Mouse (Mus musculus): ENCODE measurements around the gene Srp68. TPM values are rescaled to one million over a fixed set of nuclear protein-coding genes. Genes with fewer than 3 reads are reported as not detected.
A peak's percentile ranks its signal among the peaks of the same experiment; 100 is the strongest.

Srp68 gene
- polyA plus RNA-seq, 1 experiment from 2014 or later = 101 TPM

- DNase-seq (ENCODE audit: low spot score) = no peak
- Histone ChIP-seq H3K36me3 (peaks cover 97% of the 10 kb centered on the region), H3K27me3 (ENCODE audit: insufficient read depth, poor library complexity, severe bottlenecking) (no peaks in the 10 kb centered on the region), H3K9me3 (no peaks in the 10 kb centered on the region), H3K4me3 (no peak overlapping the region), H3K4me1 (0 out of 2 replicates have a peak, but pooled peaks cover 3% of the 10 kb centered on the region), H3K27ac (no peak overlapping the region)
- WGBS = 89% methylated on average over 22 of the region's 22 CpGs
Measured at GRCm38 (mm10) chr11:116255090-116255981, 18.7 kb downstream of the Srp68 start.

DNA sequence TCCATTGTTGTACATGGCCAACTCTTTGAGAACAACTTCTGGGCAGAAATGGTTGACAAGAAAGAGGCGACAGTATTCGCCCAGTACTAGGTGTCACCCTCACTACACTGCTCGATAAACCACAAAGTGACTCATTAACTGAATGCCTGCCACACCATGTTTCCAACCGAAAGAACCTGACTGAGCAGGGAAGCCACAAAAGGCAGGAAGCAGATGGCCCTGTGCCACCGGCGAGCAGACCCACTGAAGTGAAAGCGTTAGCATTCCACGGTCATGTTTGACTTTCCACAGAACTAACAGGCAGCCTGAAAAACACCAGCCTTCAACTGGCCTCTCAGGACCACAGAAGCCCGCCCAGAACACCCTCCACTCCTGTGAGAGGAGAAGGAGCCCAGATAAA lies 19.4 kb downstream of the Srp68 start:
- DNase-seq (ENCODE audit: low spot score) = no peak
- Histone ChIP-seq H3K4me3 (no peak overlapping the region), H3K9me3 (no peaks in the 10 kb centered on the region), H3K4me1 (0 out of 2 replicates have a peak, but pooled peaks cover 3% of the 10 kb centered on the region), H3K36me3 (peaks cover 97% of the 10 kb centered on the region), H3K27ac (no peak overlapping the region), H3K27me3 (ENCODE audit: insufficient read depth, poor library complexity, severe bottlenecking) (no peaks in the 10 kb centered on the region)
- WGBS = 82% methylated on average over 9 of the region's 9 CpGs

DNA sequence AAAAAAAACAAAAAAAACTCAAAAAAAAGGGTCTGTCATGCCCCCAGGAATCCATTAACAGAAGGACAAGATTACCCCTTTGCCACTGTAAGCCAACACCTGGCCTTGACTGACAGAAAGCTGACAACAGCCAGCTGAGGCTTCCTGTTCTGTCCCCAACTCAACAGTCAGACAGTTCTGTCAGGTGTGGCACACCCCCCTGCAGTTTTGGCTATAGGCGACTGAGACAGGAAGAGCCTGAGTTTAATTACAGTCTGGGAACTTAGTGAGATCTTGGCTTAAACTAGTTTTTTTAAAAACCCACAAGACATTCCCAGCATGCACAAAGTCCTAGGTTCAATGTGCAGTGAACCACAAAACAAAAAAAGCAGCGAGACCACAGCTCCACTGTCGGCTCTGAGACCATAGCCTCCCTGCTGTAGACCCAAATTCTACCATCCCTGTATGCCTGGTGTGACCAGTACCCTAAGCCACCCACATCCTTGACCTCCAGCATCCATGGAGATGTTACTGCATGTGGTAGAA lies 20.9 kb downstream of the Srp68 start:
- DNase-seq (ENCODE audit: low spot score) = no peak
- no peak overlapping the region for H3K4me3 ChIP-seq
- H3K9me3 ChIP-seq = no peaks in the 10 kb centered on the region
- H3K36me3 ChIP-seq = peaks cover 97% of the 10 kb centered on the region
- no peaks in the 10 kb centered on the region for H3K27me3 ChIP-seq (ENCODE audit: insufficient read depth, poor library complexity, severe bottlenecking)
- H3K4me1 ChIP-seq = 0 out of 2 replicates have a peak, but pooled peaks cover 3% of the 10 kb centered on the region
- 87% methylated on average over 3 of the region's 3 CpGs for WGBS
- H3K27ac ChIP-seq = no peak overlapping the region

GRCm38 (mm10) chr11:116250898-116251297 lies 23.1 kb downstream of the Srp68 start:
- Histone ChIP-seq H3K4me1 (no peaks in the 10 kb centered on the region), H3K9me3 (no peaks in the 10 kb centered on the region), H3K27me3 (ENCODE audit: insufficient read depth, poor library complexity, severe bottlenecking) (no peaks in the 10 kb centered on the region), H3K36me3 (peaks cover 97% of the 10 kb centered on the region), H3K27ac (no peak overlapping the region), H3K4me3 (no peak overlapping the region)
- 73% methylated on average over 8 of the region's 8 CpGs for WGBS
- no peak for DNase-seq (ENCODE audit: low spot score)

GRCm38 (mm10) chr11:116247502-116248222 lies 26.4 kb downstream of the Srp68 start:
- H3K27me3 ChIP-seq (ENCODE audit: insufficient read depth, poor library complexity, severe bottlenecking) = no peaks in the 10 kb centered on the region
- DNase-seq (ENCODE audit: low spot score) = no peak
- H3K4me1 ChIP-seq = peaks cover 3% of the 10 kb centered on the region; the same call in 1 of the 2 replicates
- no peaks in the 10 kb centered on the region for H3K9me3 ChIP-seq
- no peak overlapping the region for H3K4me3 ChIP-seq
- H3K36me3 ChIP-seq = peaks cover 100% of the 10 kb centered on the region
- no peak overlapping the region for H3K27ac ChIP-seq
- 86% methylated on average over 14 of the region's 14 CpGs for WGBS

DNA sequence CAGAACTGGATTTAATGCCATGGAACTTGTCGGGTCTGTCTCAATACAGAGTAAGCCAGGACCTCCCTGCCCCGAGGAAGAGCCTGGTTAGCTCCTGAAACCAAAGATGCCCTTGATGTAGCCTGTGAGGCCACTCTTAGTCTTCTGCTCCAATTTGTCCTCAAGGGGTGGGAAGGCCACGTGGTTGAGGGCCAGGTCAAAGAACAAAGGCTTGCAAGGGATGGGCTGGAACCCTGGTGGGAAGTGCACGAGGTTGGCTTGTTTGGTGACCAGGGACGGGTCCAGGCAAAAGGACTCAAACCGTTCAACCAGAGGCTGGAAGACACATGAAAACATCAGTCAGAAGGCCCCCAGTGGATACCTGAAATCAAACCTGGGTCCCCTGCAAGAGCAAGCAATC lies 28.4 kb downstream of the Srp68 start:
- WGBS = 82% methylated on average over 6 of the region's 6 CpGs
- Histone ChIP-seq H3K27ac (no peak overlapping the region), H3K4me1 (peaks cover 12% of the 10 kb centered on the region), H3K27me3 (ENCODE audit: insufficient read depth, poor library complexity, severe bottlenecking) (0 out of 2 replicates have a peak, but pooled peaks cover 4% of the 10 kb centered on the region), H3K36me3 (peaks cover 82% of the 10 kb centered on the region), H3K4me3 (no peak overlapping the region), H3K9me3 (no peaks in the 10 kb centered on the region)
- no peak for DNase-seq (ENCODE audit: low spot score)

DNA sequence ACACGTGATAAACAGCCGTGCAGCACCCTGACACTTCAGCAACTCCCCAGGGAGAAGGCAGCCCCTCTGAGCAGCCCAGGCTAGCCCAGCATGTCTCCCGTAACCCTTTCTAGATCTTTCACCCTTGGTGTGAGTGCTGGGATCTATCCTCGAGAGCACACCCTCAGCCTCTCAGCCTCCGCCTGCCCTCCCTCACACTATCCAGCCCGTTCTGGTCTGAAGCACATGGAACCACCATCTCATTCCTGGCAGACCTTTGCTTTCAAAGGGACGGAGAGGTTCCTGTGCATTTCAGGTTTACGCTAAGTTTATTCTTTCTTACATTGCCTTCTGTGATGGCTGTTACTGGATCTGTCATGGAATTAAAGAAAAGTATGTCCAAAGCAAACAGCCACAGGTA lies 29.4 kb downstream of the Srp68 start:
- 78% methylated on average over 8 of the region's 8 CpGs for WGBS
- no peak overlapping the region for H3K4me3 ChIP-seq
- no peak for DNase-seq (ENCODE audit: low spot score)
- no peaks in the 10 kb centered on the region for H3K9me3 ChIP-seq
- H3K36me3 ChIP-seq = peaks cover 72% of the 10 kb centered on the region
- 0 out of 2 replicates have a peak, but pooled peaks cover 7% of the 10 kb centered on the region for H3K27me3 ChIP-seq (ENCODE audit: insufficient read depth, poor library complexity, severe bottlenecking)
- H3K27ac ChIP-seq = no peak overlapping the region
- H3K4me1 ChIP-seq = peaks cover 16% of the 10 kb centered on the region

- no peak for DNase-seq (ENCODE audit: low spot score)
- no peaks in the 10 kb centered on the region for H3K9me3 ChIP-seq
- WGBS = 61% methylated on average over 12 of the region's 12 CpGs
- peaks cover 29% of the 10 kb centered on the region for H3K4me1 ChIP-seq
- no peak overlapping the region for H3K4me3 ChIP-seq
- peaks cover 44% of the 10 kb centered on the region for H3K36me3 ChIP-seq
- H3K27ac ChIP-seq = peak overlapping the region; percentile 59; the same call in 1 of the 2 replicates
- H3K27me3 ChIP-seq (ENCODE audit: insufficient read depth, poor library complexity, severe bottlenecking) = peaks cover 35% of the 10 kb centered on the region
Measured at GRCm38 (mm10) chr11:116241744-116242235, 32.2 kb downstream of the Srp68 start.

DNA sequence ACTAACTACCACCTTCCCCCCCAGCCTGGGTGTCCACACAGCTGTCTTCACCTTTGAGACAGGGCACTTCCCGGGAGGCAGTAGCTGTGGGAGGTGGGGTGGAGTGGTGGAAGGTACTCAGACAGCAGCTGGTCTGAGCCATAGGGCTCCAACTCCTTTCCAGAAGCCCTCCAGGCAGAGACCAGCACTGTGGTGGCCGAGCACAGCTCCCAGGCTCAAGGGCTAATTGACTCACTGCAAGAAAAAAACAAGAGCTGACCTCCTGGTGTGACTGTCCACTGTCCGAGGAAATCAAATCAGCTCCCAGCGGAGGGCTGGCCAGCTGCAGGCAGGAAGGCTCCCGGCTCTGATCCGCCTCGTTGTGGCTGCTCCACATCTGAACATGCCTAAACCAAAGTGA lies 34.2 kb downstream of the Srp68 start:
- Histone ChIP-seq H3K4me1 (peaks cover 29% of the 10 kb centered on the region), H3K9me3 (no peaks in the 10 kb centered on the region), H3K36me3 (peaks cover 24% of the 10 kb centered on the region), H3K27ac (0 out of 2 replicates have a peak overlapping the region, but pooled peaks have one; percentile 36), H3K27me3 (ENCODE audit: insufficient read depth, poor library complexity, severe bottlenecking) (peaks cover 55% of the 10 kb centered on the region), H3K4me3 (no peak overlapping the region)
- 17% methylated on average over 7 of the region's 7 CpGs for WGBS
- DNase-seq (ENCODE audit: low spot score) = no peak

DNA sequence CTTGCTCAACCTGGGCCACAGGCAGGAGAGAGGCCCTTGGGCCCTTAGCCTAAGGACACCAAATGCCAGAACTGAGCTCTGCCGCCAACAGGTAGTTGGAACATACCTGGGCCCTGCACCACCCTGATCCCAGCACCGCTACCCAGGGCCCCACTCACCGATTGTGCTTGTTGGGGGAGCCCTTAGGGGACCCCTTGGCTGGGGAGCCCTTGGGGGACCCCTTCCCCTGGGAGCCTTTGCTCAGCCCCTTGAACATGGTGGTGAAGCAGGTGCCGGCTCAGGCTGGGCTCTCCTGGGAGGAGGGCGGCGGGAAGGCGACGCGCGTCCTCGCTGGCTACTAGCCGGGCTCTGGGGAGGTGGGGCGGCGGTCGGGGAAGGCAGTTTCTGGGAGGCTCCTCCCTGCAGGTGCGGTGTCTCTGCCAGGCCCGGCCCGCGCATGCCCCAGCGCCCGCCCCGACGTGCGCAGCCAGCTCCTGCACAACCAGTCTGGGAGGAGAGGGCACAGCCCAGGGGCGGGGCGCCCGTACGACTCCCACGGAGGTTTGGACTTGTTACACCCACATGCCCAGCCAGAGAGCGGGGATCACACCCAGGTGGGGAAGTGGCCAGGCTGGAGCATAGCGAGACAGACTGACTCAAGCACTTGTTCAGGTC lies 36.1 kb downstream of the Srp68 start, which contains the start of gene Evpl:
Gene Evpl, minus strand, starts transcription at position 336 of the 654 bp plus-strand sequence.
- Histone ChIP-seq H3K4me1 (peaks cover 28% of the 10 kb centered on the region), H3K27ac (0 out of 2 replicates have a peak within 1 kb of the TSS, but pooled peaks have one; percentile 18), H3K4me3 (peak within 1 kb of the TSS; percentile 44), H3K36me3 (peaks cover 5% of the 10 kb centered on the region; the same call in 1 of the 2 replicates), H3K9me3 (no peaks in the 10 kb centered on the region), H3K27me3 (ENCODE audit: insufficient read depth, poor library complexity, severe bottlenecking) (peaks cover 74% of the 10 kb centered on the region)
- DNase-seq (ENCODE audit: low spot score) = no peak
- 15% methylated on average over 31 of the region's 31 CpGs for WGBS

GRCm38 (mm10) chr11:116234901-116235300 lies 39.1 kb downstream of the Srp68 start:
- 68% methylated on average over 8 of the region's 8 CpGs for WGBS

DNA sequence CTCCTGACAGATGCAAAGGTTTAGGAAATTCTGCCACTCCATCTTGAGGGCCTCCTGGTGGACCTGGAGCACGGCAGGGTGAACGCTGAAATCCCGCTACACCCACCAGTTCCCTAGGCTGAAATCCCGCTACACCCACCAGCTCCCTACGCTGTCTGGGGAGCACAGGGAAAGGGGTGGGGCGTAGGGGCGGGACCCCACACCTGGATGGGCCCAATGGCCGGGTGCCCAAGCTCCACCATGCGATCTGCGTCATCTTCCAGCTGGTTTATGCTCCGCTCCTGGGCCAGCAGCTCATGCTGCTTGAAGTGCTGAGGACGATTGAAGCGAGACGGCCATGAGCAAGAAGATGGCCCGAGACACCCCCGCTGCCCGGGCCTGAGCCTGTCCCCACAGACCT lies 41.6 kb downstream of the Srp68 start:
- peak overlapping the region; percentile 62 for H3K27ac ChIP-seq
- H3K4me3 ChIP-seq = peak overlapping the region; percentile 44
- WGBS = 18% methylated on average over 17 of the region's 17 CpGs
- H3K9me3 ChIP-seq = no peaks in the 10 kb centered on the region
- DNase-seq (ENCODE audit: low spot score) = no peak
- peaks cover 92% of the 10 kb centered on the region for H3K27me3 ChIP-seq (ENCODE audit: insufficient read depth, poor library complexity, severe bottlenecking)
- H3K4me1 ChIP-seq = peaks cover 14% of the 10 kb centered on the region
- no peaks in the 10 kb centered on the region for H3K36me3 ChIP-seq

More at GRCm38 (mm10) chr11:116234901-116235300, 39.1 kb downstream of the Srp68 start:
- Histone ChIP-seq H3K27ac (no peak overlapping the region; the same call in 1 of the 2 replicates), H3K36me3 (no peaks in the 10 kb centered on the region), H3K4me3 (no peak overlapping the region), H3K4me1 (peaks cover 30% of the 10 kb centered on the region), H3K27me3 (ENCODE audit: insufficient read depth, poor library complexity, severe bottlenecking) (peaks cover 93% of the 10 kb centered on the region), H3K9me3 (no peaks in the 10 kb centered on the region)
- no peak for DNase-seq (ENCODE audit: low spot score)
